Mouse (Mus musculus): ENCODE data around the gene Gm49339. TPM values are rescaled to one million over a fixed set of nuclear protein-coding genes. Genes with fewer than 3 reads are reported as not detected.

Gene Gm49339
- polyA plus RNA-seq, 1 experiment from 2014 or later, result not detected

GRCm38 (mm10) chr10:51526090-51526489 is 45.7 kb downstream of the Gm49339 start:
- TF ChIP-seq CTCF (IDR thresholded peaks at IDR 0.05), result no peak
- CTCF ChIA-PET, result no interaction called here
- ATAC-seq (no peak), DNase-seq (ENCODE audit: low read depth, low spot score) (no peak)
- no peaks in the 10 kb centered on the region for H3K27me3 ChIP-seq
- POLR2A ChIA-PET, result no interaction called here
- in situ Hi-C loops (cut with MboI; ENCODE audit: low pct_unique_long_range_greater_than_20kb), result no loop called here

DNA sequence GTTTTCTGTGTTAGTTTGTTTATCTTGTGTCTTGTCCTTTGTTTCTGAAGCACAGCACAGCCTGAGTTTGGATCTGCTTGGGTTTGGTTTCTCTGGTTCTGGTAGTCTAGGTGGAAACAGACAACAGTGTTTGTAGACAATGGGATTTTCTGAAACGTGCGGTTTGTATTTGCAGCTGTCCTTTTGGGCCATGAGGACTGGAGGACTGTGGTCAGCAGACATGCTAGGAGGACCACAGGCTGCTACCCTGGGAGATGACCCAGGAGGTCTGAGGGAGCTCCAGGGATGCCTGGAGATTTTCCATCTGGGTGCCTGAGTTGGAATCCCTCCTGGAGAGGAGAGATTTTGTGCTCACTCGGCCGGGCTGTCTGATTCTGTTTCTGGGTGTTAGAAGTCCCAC is 46.2 kb downstream of the Gm49339 start:
- in situ Hi-C loops (cut with MboI; ENCODE audit: low pct_unique_long_range_greater_than_20kb), result no loop called here
- DNase-seq (ENCODE audit: low read depth, low spot score), result no peak
- POLR2A ChIA-PET, result no interaction called here
- H3K27me3 ChIP-seq, result no peaks in the 10 kb centered on the region
- CTCF ChIA-PET, result no interaction called here
- TF ChIP-seq CTCF (IDR thresholded peaks at IDR 0.05), result no peak
- ATAC-seq, result no peak

GRCm38 (mm10) chr10:51528840-51529434 is 48.5 kb downstream of the Gm49339 start:
- in situ Hi-C loops (cut with MboI; ENCODE audit: low pct_unique_long_range_greater_than_20kb), result no loop called here
- DNase-seq (ENCODE audit: low read depth, low spot score) (no peak), ATAC-seq (no peak)
- ChIA-PET POLR2A (interaction anchor here (0.5 kb wide), 1 partner anchor 1134 kb away, joined by 4 read pairs; no protein-coding TSS in a partner anchor), CTCF (interaction anchor here (1.4 kb wide), 1 partner anchor 24 kb away, joined by 3 read pairs; no protein-coding TSS in a partner anchor)
- TF ChIP-seq CTCF (IDR thresholded peaks at IDR 0.05), result no peak
- H3K27me3 ChIP-seq, result no peaks in the 10 kb centered on the region

DNA sequence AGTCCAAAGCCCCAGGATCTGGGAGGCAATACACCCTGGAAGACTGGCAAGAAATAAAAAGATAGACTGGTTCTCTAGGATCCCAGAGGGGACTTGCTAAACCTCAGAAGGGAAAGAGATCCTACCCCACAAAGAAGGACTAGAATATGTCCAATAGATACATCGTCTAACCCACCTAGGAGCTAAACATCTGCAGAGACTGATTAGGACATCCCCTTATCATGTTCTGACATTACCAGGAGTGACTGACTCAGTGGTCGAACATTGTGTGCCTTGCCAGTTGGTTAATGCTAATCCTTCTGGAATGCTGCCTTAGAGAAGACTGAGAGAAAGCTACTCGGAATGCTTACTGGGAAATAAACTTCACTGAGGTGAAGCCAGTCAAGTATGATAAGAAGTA is 49.1 kb downstream of the Gm49339 start:
- ATAC-seq (no peak), DNase-seq (ENCODE audit: low read depth, low spot score) (no peak)
- ChIA-PET POLR2A (interaction anchor here (0.5 kb wide), 1 partner anchor 1135 kb away, joined by 4 read pairs; no protein-coding TSS in a partner anchor), CTCF (no interaction called here)
- in situ Hi-C loops (cut with MboI; ENCODE audit: low pct_unique_long_range_greater_than_20kb), result no loop called here
- no peak for TF ChIP-seq CTCF (IDR thresholded peaks at IDR 0.05)
- no peaks in the 10 kb centered on the region for H3K27me3 ChIP-seq

DNA sequence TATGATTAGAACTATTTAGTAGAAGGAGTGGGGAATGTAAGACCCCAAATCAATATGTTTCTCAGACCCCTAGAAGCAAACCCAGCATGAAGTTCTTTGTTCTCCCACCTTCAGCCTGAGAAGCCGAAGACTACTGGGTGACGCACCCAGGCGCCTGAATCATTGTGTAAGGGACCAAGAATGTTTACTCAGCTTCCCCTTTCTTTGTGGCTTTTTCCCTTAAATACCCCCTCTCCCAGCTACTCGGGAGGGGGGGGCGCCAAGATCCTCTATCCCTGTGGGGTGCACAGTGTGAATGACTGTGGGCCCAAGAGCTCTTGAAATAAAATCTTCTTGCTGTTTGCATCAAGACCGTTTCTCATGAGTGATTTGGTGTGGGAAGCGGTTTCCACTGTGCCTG is 50.4 kb downstream of the Gm49339 start:
- ATAC-seq, result no peak
- no peak for DNase-seq (ENCODE audit: low read depth, low spot score)
- in situ Hi-C loops (cut with MboI; ENCODE audit: low pct_unique_long_range_greater_than_20kb), result no loop called here
- no peak for TF ChIP-seq CTCF (IDR thresholded peaks at IDR 0.05)
- H3K27me3 ChIP-seq, result no peaks in the 10 kb centered on the region
- POLR2A ChIA-PET, result no interaction called here
- CTCF ChIA-PET, result no interaction called here

Other genes starting within 250 kb of the Gm49339 start
- gene Lilr4b, start within 50 bp of the Gm49339 start, polyA plus RNA-seq (2021), result not detected
- gene Lilrb4a, start 10.3 kb downstream of the Gm49339 start, polyA plus RNA-seq (2021), result not detected
- not detected for gene Fam162b, start 109.9 kb downstream of the Gm49339 start, polyA plus RNA-seq (2021)
- not detected for gene Gprc6a, start 150.8 kb downstream of the Gm49339 start, polyA plus RNA-seq (2021)
- gene Rfx6, start 197.1 kb downstream of the Gm49339 start, polyA plus RNA-seq (2021), result not detected